Mouse (Mus musculus) limb, embryonic 15.5 days (tissue): ENCODE data around the gene Vps33b. TPM values are rescaled to one million over a fixed set of nuclear protein-coding genes. Genes with fewer than 3 reads are reported as not detected.

Experiments used
- ATAC-seq: fragments of 200-750 bp; cut with Nextera tagmentation; 2 replicates; pipeline ENCODE4 v1.8.0; 2017; ENCODE audit warnings: low read depth, moderate TSS enrichment; ENCODE audit not compliant: insufficient number of reproducible peaks, low FRiP score, low TSS enrichment
- H3K27ac ChIP-seq: fragments of 300-500 bp; sonication (generic); 2 replicates; pipeline ENCODE4 v1.5.1; 2015; ENCODE audit warnings: moderate library complexity, mild to moderate bottlenecking, inconsistent platforms
- H3K27me3 ChIP-seq: fragments of 300-500 bp; sonication (generic); 2 replicates; pipeline ENCODE4 v1.6.1; 2015; ENCODE audit warnings: inconsistent platforms
- H3K36me3 ChIP-seq: fragments of 300-500 bp; sonication (generic); 2 replicates; pipeline ENCODE4 v1.6.1; 2015; ENCODE audit warnings: inconsistent platforms
- H3K4me1 ChIP-seq: fragments of 300-500 bp; sonication (generic); 2 replicates; pipeline ENCODE4 v1.6.1; 2015; ENCODE audit warnings: inconsistent platforms
- H3K4me2 ChIP-seq: fragments of 300-500 bp; sonication (generic); 2 replicates; pipeline ENCODE4 v1.6.1; 2015; ENCODE audit warnings: mild to moderate bottlenecking, inconsistent platforms
- H3K4me3 ChIP-seq: fragments of 300-500 bp; sonication (generic); 2 replicates; pipeline ENCODE4 v1.5.1; 2015; ENCODE audit warnings: mild to moderate bottlenecking, inconsistent platforms
- H3K9ac ChIP-seq: fragments of 300-500 bp; sonication (generic); 2 replicates; pipeline ENCODE4 v1.6.1; 2015; ENCODE audit warnings: inconsistent platforms
- H3K9me3 ChIP-seq: fragments of 300-500 bp; sonication (generic); 2 replicates; pipeline ENCODE4 v1.6.1; 2016; ENCODE audit warnings: inconsistent platforms
- WGBS: fragments of 180-500 bp; shearing (Covaris S2); methylation state at CpG from one replicate; pipeline ENCODE4 v1.1.7; 2015; 5-methylcytosine and 5-hydroxymethylcytosine counted together
- polyA plus RNA-seq: library from polyadenylated mRNA; unstranded; fragments of >200 nt; fragmentation: Nextera tagmentation; extraction: Ambion mirVana; gene quantifications from 2 replicates; pipeline ENCODE4 v1.2.1, GENCODE M21; 2015

The Vps33b gene
- polyA plus RNA-seq, 1 experiment from 2014 or later, result 11.8 TPM

DNA sequence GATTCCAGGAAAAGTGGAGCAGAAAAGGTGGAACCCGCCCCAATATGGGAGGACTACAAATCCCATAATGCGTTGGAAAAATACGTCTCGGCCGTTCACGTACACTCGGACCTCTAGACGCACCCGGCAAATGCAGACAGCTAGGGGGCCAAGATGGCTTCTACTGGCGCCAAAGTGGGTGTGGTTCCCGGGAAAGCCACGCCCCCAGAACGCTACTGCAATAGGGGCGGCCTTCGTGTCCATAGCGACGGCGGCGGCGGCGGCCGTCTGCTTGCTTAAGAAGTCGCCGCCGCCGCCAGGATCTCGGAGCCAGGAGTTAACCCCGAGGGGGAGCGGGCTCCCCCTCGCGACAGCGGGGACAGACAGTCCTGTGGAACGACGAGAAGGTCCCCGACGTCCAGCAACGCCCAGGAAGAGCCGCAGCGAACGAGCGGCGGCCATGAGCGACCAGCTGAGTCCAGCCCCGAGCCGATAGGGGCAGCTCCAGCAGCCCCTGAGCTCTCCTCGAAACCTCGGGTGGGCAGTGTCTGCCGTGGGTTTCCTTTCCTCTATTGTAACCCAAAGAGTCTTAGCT, 23.2 kb upstream of the Vps33b start, which contains the start of gene Ttll13:
TSS of gene Ttll13 (plus strand) at position 229 of the 574 bp plus-strand sequence.
- Histone ChIP-seq H3K27me3 (no peaks in the 10 kb centered on the region), H3K9me3 (no peaks in the 10 kb centered on the region), H3K36me3 (peaks cover 3% of the 10 kb centered on the region; the same call in 1 of the 2 replicates), H3K27ac (peak within 1 kb of the TSS; percentile 74), H3K4me3 (peak within 1 kb of the TSS; percentile 66), H3K4me1 (0 out of 2 replicates have a peak, but pooled peaks cover 2% of the 10 kb centered on the region), H3K9ac (peak within 1 kb of the TSS; percentile 44), H3K4me2 (peak within 1 kb of the TSS; percentile 68)
- WGBS, result under 1% methylated on average over 48 of the region's 48 CpGs
- ATAC-seq, result peak; percentile 96

DNA sequence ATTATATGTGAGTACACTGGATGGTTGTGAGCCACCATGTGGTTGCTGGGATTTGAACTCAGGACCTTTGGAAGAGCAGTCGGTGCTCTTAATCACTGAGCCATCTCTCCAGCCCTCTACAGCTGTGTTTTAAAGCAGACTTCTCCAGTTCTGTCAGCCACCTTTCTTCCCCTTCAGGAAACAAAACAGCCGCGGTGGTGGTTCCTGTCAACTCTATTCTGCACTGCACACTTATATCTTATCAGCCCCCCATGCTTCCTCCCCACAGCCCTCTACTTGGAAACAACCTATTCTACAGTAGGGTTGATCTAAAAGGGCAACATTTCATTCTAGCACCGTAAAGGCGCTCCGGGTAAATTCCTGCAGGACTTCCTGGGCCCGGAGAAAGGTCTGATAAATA, 22.6 kb upstream of the Vps33b start:
- H3K9me3 ChIP-seq, result no peaks in the 10 kb centered on the region
- no peak for ATAC-seq
- H3K4me3 ChIP-seq, result peak overlapping the region; percentile 66
- H3K4me2 ChIP-seq, result peak overlapping the region; percentile 68
- no peak overlapping the region for H3K27ac ChIP-seq
- WGBS, result 67% methylated on average over 7 of the region's 7 CpGs
- no peak overlapping the region for H3K9ac ChIP-seq
- 0 out of 2 replicates have a peak, but pooled peaks cover 2% of the 10 kb centered on the region for H3K4me1 ChIP-seq
- no peaks in the 10 kb centered on the region for H3K27me3 ChIP-seq
- 0 out of 2 replicates have a peak, but pooled peaks cover 2% of the 10 kb centered on the region for H3K36me3 ChIP-seq

DNA sequence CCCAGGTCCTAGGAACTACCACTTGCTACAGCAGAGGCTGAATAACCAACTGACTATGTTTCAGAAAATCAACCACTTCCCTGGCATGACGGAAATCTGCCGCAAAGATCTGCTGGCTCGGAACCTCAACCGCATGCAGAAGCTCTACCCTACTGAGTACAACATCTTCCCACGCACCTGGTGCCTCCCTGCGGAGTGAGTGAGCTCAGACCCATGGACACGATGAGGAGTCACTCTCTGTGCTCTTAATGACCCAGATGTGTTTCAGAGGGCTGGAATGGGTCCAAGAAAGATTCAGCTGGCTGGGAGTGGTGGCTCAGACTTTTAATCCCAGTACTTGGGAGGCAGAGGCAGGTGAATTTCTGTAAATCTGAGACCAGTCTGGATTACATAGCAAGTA, 17.0 kb upstream of the Vps33b start:
- no peaks in the 10 kb centered on the region for H3K4me1 ChIP-seq
- H3K27me3 ChIP-seq, result peaks cover 10% of the 10 kb centered on the region
- ATAC-seq, result no peak
- WGBS, result 77% methylated on average over 7 of the region's 7 CpGs
- H3K27ac ChIP-seq, result no peak overlapping the region
- H3K4me3 ChIP-seq, result no peak overlapping the region
- no peak overlapping the region for H3K4me2 ChIP-seq
- H3K36me3 ChIP-seq, result no peaks in the 10 kb centered on the region
- no peaks in the 10 kb centered on the region for H3K9me3 ChIP-seq
- no peak overlapping the region for H3K9ac ChIP-seq

DNA sequence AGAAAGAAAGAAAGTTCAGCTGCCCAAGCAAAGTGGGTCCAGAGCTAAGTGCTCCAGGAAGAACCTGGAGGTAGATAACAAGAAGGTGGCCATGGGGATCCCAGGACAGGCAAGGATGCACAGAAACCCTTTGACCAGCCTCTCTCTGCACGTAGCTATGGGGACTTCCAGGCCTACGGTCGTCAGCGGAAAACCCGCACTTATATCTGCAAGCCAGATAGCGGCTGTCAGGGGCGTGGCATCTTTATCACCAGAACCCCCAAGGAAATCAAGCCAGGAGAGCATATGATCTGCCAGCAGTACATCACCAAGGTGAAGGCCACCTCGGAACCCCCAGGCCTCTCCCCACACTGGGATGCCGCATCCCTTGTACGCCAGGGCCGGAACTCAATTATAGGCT, 16.6 kb upstream of the Vps33b start:
- ATAC-seq, result no peak
- Histone ChIP-seq H3K36me3 (no peaks in the 10 kb centered on the region), H3K27me3 (peaks cover 10% of the 10 kb centered on the region), H3K4me3 (no peak overlapping the region), H3K4me2 (no peak overlapping the region), H3K4me1 (no peaks in the 10 kb centered on the region), H3K9ac (no peak overlapping the region), H3K27ac (no peak overlapping the region), H3K9me3 (no peaks in the 10 kb centered on the region)
- 81% methylated on average over 11 of the region's 11 CpGs for WGBS

DNA sequence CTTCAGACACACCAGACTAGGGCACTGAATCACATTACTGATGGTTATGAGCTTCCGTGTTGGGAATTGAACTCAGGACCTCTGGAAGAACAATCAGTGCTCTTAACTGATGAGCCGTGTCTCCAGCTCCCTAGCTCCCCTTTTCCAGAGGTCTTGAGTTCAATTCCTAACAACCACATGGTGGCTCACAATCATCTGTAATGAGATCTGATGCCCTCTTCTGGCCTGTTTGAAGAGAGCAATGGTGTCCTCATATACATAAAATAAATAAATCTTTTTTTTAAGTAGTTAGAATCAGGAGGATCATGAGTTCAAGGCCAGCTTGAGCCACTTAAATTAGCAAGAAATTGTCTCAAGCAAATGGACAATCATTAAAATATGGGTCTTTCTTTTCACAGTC, 13.5 kb upstream of the Vps33b start:
- Histone ChIP-seq H3K36me3 (no peaks in the 10 kb centered on the region), H3K4me3 (no peak overlapping the region), H3K27ac (no peak overlapping the region), H3K4me1 (peaks cover 4% of the 10 kb centered on the region), H3K9me3 (no peaks in the 10 kb centered on the region), H3K9ac (no peak overlapping the region), H3K27me3 (peaks cover 24% of the 10 kb centered on the region), H3K4me2 (no peak overlapping the region)
- ATAC-seq, result no peak
- 72% methylated on average over 2 of the region's 2 CpGs for WGBS

DNA sequence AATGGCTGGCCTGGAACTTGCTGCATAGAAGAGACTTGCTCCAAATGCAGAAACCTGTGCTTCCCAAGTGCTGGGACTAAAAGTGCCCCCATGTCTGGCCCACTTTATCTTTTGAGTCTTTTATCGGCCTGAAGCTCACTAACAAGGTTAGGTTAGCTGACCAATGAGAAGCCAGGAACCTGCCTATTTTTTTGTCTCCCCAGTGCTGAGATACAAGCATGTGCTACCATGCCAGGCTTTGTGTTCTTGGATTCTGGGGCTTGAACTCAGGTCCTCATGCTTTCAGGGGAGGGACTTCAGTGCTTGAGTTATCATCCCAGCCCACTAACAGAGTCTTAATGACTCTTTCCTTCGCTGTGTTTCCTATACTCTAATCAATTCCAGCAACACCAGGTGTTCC, 11.7 kb upstream of the Vps33b start:
- Histone ChIP-seq H3K27me3 (peaks cover 24% of the 10 kb centered on the region), H3K4me1 (peaks cover 13% of the 10 kb centered on the region), H3K36me3 (no peaks in the 10 kb centered on the region), H3K9ac (no peak overlapping the region), H3K27ac (no peak overlapping the region), H3K4me2 (no peak overlapping the region), H3K9me3 (no peaks in the 10 kb centered on the region), H3K4me3 (no peak overlapping the region)
- no peak for ATAC-seq
- 47% methylated on average over 2 of the region's 2 CpGs for WGBS

DNA sequence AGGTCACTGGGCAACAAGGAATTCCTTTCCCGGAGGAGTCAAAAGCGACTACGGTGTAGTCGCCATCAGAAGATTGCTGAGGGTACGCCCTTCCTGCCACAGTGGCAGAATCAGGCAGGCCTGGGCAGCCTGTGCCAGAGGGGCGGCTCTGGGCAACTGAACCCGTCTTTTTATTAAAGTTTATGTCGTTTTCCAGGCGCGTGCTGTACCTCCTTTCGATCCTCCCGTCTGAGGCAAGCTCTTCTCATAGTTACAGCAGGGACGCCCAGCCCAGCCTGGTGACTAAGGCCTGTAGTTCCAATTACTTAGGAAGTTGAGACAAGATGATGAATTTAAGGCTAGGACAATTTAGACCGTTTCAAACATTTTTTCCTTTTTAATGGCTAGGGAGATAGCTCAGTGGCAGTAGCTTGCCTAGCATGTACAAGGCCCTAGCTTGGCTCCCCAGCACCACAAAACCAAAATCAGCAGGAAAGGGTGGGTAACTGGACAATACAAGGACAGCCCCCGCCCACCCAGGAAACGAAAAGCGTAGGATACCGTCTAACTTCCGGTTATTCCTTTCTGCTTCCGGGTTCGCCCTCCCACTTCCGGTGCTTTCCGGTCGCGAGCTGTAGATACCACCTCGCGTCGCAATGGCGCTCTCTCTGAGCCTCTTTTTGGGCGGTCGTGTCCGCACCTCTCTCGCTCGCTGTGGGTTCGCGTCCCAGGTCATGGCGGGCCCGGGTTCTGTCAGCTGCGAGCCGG, 8.7 kb upstream of the Vps33b start, which contains the start of gene Ngrn:
TSS of gene Ngrn (plus strand) at position 591 of the 747 bp plus-strand sequence.
- H3K9me3 ChIP-seq, result no peaks in the 10 kb centered on the region
- H3K4me2 ChIP-seq, result peak within 1 kb of the TSS; percentile 78
- H3K4me1 ChIP-seq, result peaks cover 13% of the 10 kb centered on the region
- H3K9ac ChIP-seq, result peak within 1 kb of the TSS; percentile 80
- H3K27me3 ChIP-seq, result peaks cover 20% of the 10 kb centered on the region
- ATAC-seq, result peak; percentile 83
- WGBS, result 25% methylated on average over 40 of the region's 40 CpGs
- peak within 1 kb of the TSS; percentile 87 for H3K27ac ChIP-seq
- H3K4me3 ChIP-seq, result peak within 1 kb of the TSS; percentile 88
- H3K36me3 ChIP-seq, result peaks cover 21% of the 10 kb centered on the region

DNA sequence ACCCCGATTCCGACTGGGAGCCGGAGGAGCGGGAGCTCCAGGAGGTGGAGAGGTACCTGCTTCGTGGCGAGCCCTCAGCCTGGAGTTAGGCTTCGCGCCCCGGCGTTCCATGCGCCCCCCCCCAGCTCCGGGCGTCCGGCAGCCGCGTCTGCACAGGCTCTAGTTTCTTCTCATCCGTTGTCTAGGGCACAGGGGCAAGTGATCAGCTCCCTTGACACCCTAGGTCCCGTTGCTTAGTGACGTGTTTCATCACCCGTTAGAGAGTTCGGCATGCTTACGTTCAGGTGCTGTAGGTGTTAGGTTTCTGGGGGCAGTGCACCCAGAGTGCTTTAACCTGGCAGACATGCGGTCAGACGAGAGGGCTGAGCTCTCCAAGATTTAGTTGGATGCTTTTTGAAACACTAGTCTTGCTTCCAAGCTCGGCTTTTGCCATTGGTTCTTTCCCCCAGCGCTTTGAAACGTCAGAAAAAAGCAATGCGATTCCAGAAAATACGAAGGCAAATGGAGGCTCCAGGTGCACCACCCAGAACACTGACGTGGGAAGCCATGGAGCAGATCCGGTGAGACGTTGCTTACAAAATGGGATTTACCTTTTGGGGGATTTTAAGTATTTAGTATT, 8.0 kb upstream of the Vps33b start:
- peak overlapping the region; percentile 88 for H3K4me3 ChIP-seq
- peak overlapping the region; percentile 80 for H3K9ac ChIP-seq
- no peaks in the 10 kb centered on the region for H3K9me3 ChIP-seq
- H3K4me1 ChIP-seq, result peaks cover 13% of the 10 kb centered on the region
- H3K27me3 ChIP-seq, result peaks cover 20% of the 10 kb centered on the region
- H3K27ac ChIP-seq, result peak overlapping the region; percentile 87
- WGBS, result 2% methylated on average over 32 of the region's 32 CpGs
- peaks cover 28% of the 10 kb centered on the region for H3K36me3 ChIP-seq
- peak; percentile 30; the same call in 1 of the 2 replicates for ATAC-seq
- H3K4me2 ChIP-seq, result peak overlapping the region; percentile 78

DNA sequence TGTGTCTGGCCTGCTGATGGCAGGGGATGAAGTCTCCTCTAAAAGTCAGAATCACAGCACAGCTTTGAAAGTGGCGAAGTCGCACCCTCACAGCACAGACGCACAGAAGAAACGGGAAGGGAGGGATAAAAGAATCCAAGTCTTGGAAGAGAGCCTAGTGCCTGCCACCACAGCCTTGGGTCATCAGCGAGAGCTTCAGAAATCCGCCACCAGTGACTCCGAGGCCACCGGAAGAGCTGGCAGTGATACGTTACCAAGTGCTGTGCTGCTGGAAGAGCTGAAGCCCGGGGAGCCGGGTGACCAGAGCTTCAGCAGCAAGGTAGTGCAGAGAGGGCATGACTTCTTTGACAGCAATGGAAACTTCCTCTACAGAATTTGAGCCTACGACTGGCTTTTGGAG, 4.8 kb upstream of the Vps33b start:
- no peak overlapping the region for H3K27ac ChIP-seq
- no peak overlapping the region for H3K9ac ChIP-seq
- no peak overlapping the region for H3K4me2 ChIP-seq
- peaks cover 20% of the 10 kb centered on the region for H3K4me1 ChIP-seq
- H3K36me3 ChIP-seq, result peaks cover 35% of the 10 kb centered on the region
- H3K9me3 ChIP-seq, result no peaks in the 10 kb centered on the region
- H3K4me3 ChIP-seq, result no peak overlapping the region
- WGBS, result 94% methylated on average over 12 of the region's 12 CpGs
- no peak for ATAC-seq
- H3K27me3 ChIP-seq, result peaks cover under 1% of the 10 kb centered on the region; the same call in 1 of the 2 replicates

DNA sequence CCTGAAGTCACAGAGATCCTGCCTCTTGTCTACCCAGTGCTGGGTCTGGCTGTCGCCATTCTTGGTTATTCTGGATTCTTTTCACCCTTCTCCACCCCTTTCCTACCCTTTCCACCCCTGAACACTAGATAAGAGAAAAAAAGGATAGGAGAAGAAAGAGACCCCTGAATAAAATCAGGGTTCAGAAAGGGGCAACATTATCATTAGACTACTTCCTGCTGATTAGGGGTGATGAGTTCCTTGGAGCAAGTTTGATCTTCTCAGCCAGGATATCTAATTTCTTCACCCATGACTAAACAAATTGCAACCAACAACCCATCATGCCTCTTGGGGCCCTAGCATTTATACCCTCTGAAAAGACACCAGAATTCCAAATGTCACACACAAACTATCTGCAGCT, 1.7 kb upstream of the Vps33b start:
- H3K4me1 ChIP-seq, result peaks cover 16% of the 10 kb centered on the region
- no peak overlapping the region for H3K4me2 ChIP-seq
- ATAC-seq, result no peak
- no peak overlapping the region for H3K9ac ChIP-seq
- no peaks in the 10 kb centered on the region for H3K9me3 ChIP-seq
- H3K27ac ChIP-seq, result no peak overlapping the region
- H3K36me3 ChIP-seq, result peaks cover 42% of the 10 kb centered on the region
- no peak overlapping the region for H3K4me3 ChIP-seq
- 85% methylated on average over 1 of the region's 1 CpGs for WGBS
- no peaks in the 10 kb centered on the region for H3K27me3 ChIP-seq

DNA sequence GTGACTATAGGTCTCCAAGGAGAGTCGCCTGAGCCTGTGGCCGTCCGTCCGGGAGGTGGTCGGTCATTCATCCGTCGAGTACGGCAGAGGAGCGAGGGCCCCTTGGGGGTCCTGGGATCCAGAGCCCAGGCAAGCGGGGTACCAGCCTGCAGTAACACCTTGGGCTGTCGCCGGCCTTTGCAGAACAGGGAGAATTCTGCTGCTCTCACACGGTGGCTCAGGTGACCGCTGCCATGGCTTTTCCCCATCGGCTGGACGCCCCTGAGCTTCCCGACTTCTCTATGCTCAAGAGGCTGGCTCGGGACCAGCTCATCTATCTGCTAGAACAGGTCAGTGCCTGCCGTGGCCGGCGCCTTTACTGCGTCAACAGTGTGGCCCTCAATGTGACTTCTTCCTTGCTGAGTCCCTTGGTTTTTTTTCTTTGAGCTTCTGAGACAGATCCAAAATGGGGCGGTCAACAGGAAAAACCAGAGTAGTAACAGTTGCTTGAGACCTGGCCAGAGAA, 354 bp downstream of the Vps33b start:
- ATAC-seq, result peak; percentile 48; the same call in 1 of the 2 replicates
- Histone ChIP-seq H3K36me3 (peaks cover 48% of the 10 kb centered on the region), H3K27ac (peak overlapping the region; percentile 57), H3K9me3 (0 out of 2 replicates have a peak, but pooled peaks cover 4% of the 10 kb centered on the region), H3K4me3 (peak overlapping the region; percentile 83), H3K9ac (peak overlapping the region; percentile 75), H3K27me3 (no peaks in the 10 kb centered on the region), H3K4me2 (peak overlapping the region; percentile 89), H3K4me1 (peaks cover 16% of the 10 kb centered on the region)
- under 1% methylated on average over 23 of the region's 23 CpGs for WGBS
